Mouse (Mus musculus) layer of hippocampus, postnatal 10 days (tissue): Measurements from ENCODE around the gene Rreb1. TPM values are rescaled to one million over a fixed set of nuclear protein-coding genes. Genes with fewer than 3 reads are reported as not detected.
A peak's percentile ranks its signal among the peaks of the same experiment; 100 is the strongest.

Experiments
- DNase-seq, 2 experiments: peaks; one replicate each; pipeline ENCODE4 v3.0.0; 2021; ENCODE audit warnings: low spot score in 2 of 2
- total RNA-seq, 2 experiments: library from RNA; stranded (reverse); gene quantifications; 2 replicates each; pipeline ENCODE4 v1.2.3; 2021

Gene Rreb1
- total RNA-seq, 2 experiments from 2014 or later = 22.9 to 27.5 TPM

- DNase-seq = no peak
Measured at GRCm38 (mm10) chr13:37967052-37967437, 188.8 kb downstream of the Rreb1 start.

- no peak for DNase-seq
Measured at GRCm38 (mm10) chr13:37967565-37967964, 189.4 kb downstream of the Rreb1 start.

- DNase-seq = peak; percentile 96 to 97
Measured at GRCm38 (mm10) chr13:37969337-37969736, 191.1 kb downstream of the Rreb1 start.

- peak in 1 of 2 experiments; percentile 37 for DNase-seq
Measured at GRCm38 (mm10) chr13:37969988-37970387, 191.8 kb downstream of the Rreb1 start.

- no peak for DNase-seq
Measured at GRCm38 (mm10) chr13:37970887-37971530, 192.8 kb downstream of the Rreb1 start.

- DNase-seq = no peak
Measured at GRCm38 (mm10) chr13:37974036-37974435, 195.8 kb downstream of the Rreb1 start.

- no peak for DNase-seq
Measured at GRCm38 (mm10) chr13:37974731-37975130, 196.5 kb downstream of the Rreb1 start.

GRCm38 (mm10) chr13:37979506-37979905 lies 201.3 kb downstream of the Rreb1 start:
- DNase-seq = no peak

- no peak for DNase-seq
Measured at GRCm38 (mm10) chr13:37980346-37980745, 202.1 kb downstream of the Rreb1 start.

- DNase-seq = no peak
Measured at GRCm38 (mm10) chr13:37981063-37981462, 202.9 kb downstream of the Rreb1 start.

- DNase-seq = no peak
Measured at GRCm38 (mm10) chr13:37986166-37986565, 208.0 kb downstream of the Rreb1 start.

- no peak for DNase-seq
Measured at GRCm38 (mm10) chr13:37989701-37990100, 211.5 kb downstream of the Rreb1 start.

GRCm38 (mm10) chr13:37992638-37993371 lies 214.6 kb downstream of the Rreb1 start:
- DNase-seq = no peak

- no peak for DNase-seq
Measured at GRCm38 (mm10) chr13:37993376-37993703, 215.1 kb downstream of the Rreb1 start.

GRCm38 (mm10) chr13:37993704-37994404 lies 215.7 kb downstream of the Rreb1 start, which contains the start of gene Ssr1:
TSS of gene Ssr1 (minus strand) at chr13:37994217.
- peak; percentile 94 to 98 for DNase-seq

- DNase-seq = no peak
Measured at GRCm38 (mm10) chr13:37994405-37994749, 216.2 kb downstream of the Rreb1 start.

- no peak for DNase-seq
Measured at GRCm38 (mm10) chr13:37999713-38000112, 221.5 kb downstream of the Rreb1 start.

Other genes starting within 250 kb of the Rreb1 start
- gene Ssr1, start 215.8 kb downstream of the Rreb1 start, total RNA-seq = 10 to 100 TPM; 81.6 to 91.7 TPM